Mouse (Mus musculus) kidney, adult 8-10 months (tissue): Measurements from ENCODE around the gene Gpbar1.

ENCODE experiments used
- DNase-seq, 2 experiments: peaks; one replicate each; pipeline ENCODE4 v3.0.0; 2022

Gene Gpbar1

GRCm38 (mm10) chr1:74278988-74279387 is 638 bp downstream of the Gpbar1 start:
- DNase-seq: no peak

GRCm38 (mm10) chr1:74280591-74281325 is 2.4 kb downstream of the Gpbar1 start:
- DNase-seq: no peak

- DNase-seq: no peak
These were observed 3.0 kb downstream of the Gpbar1 start for GRCm38 (mm10) chr1:74281372-74281771.

- DNase-seq: no peak
These were observed 3.5 kb downstream of the Gpbar1 start for GRCm38 (mm10) chr1:74281886-74282285.

- no peak for DNase-seq
These were observed 4.7 kb downstream of the Gpbar1 start for GRCm38 (mm10) chr1:74282896-74283625.

GRCm38 (mm10) chr1:74283686-74284463 is 5.5 kb downstream of the Gpbar1 start:
- DNase-seq: peak; percentile 72 to 75

- DNase-seq: peak; percentile 100
These were observed 6.3 kb downstream of the Gpbar1 start, which contains the start of the genes Aamp and Pnkd for GRCm38 (mm10) chr1:74284543-74285160. Gene Aamp, minus strand, starts transcription at chr1:74284738. Gene Pnkd, plus strand, starts transcription at chr1:74284930.

GRCm38 (mm10) chr1:74285212-74286010 is 7.1 kb downstream of the Gpbar1 start:
- DNase-seq: no peak

GRCm38 (mm10) chr1:74286869-74287607 is 8.7 kb downstream of the Gpbar1 start:
- peak; percentile 27 to 32 for DNase-seq

- DNase-seq: no peak
These were observed 10.0 kb downstream of the Gpbar1 start for GRCm38 (mm10) chr1:74288327-74288726.

GRCm38 (mm10) chr1:74289248-74289647 is 10.9 kb downstream of the Gpbar1 start:
- DNase-seq: no peak

GRCm38 (mm10) chr1:74289740-74290139 is 11.4 kb downstream of the Gpbar1 start:
- DNase-seq: no peak

GRCm38 (mm10) chr1:74290141-74290540 is 11.8 kb downstream of the Gpbar1 start:
- no peak for DNase-seq

- no peak for DNase-seq
These were observed 14.1 kb downstream of the Gpbar1 start for GRCm38 (mm10) chr1:74292331-74293020.

- DNase-seq: no peak
These were observed 15.1 kb downstream of the Gpbar1 start for GRCm38 (mm10) chr1:74293306-74293960.

- no peak for DNase-seq
These were observed 15.8 kb downstream of the Gpbar1 start for GRCm38 (mm10) chr1:74294090-74294643.

GRCm38 (mm10) chr1:74294733-74295455 is 16.5 kb downstream of the Gpbar1 start:
- no peak for DNase-seq

GRCm38 (mm10) chr1:74295456-74296171 is 17.3 kb downstream of the Gpbar1 start:
- DNase-seq: peak; percentile 84 to 89
